Mouse (Mus musculus) small intestine, adult 2 months (tissue): ENCODE measurements around the gene Amd1.

Experiments
- CTCF ChIP-seq: fragments of 200-500 bp; IDR thresholded peaks from 2 replicates; pipeline ENCODE4 v1.5.1; 2012; ENCODE audit warnings: low read depth, mild to moderate bottlenecking, control low read depth, inconsistent platforms, low read length, moderate library complexity, mixed read lengths; ENCODE audit not compliant: insufficient replicate concordance, insufficient read length; ENCODE audit errors: extremely low read depth
- POLR2A ChIP-seq: fragments of 200-500 bp; IDR thresholded peaks from 2 replicates; pipeline ENCODE4 v1.6.1; 2012; ENCODE audit warnings: low read depth, mild to moderate bottlenecking, control low read depth, inconsistent platforms, low read length, moderate library complexity

- TF ChIP-seq CTCF (no peak), POLR2A (no peak)
Observed at GRCm38 (mm10) chr10:40278317-40278716, 23.7 kb downstream of the Amd1 start.
